Mouse (Mus musculus) testis, postnatal 14 days (tissue): ENCODE measurements around the gene Arl4a.

Source experiments
- DNase-seq: peaks from one replicate; pipeline ENCODE4 v3.0.0; 2021; ENCODE audit warnings: low spot score

Arl4a gene

DNA sequence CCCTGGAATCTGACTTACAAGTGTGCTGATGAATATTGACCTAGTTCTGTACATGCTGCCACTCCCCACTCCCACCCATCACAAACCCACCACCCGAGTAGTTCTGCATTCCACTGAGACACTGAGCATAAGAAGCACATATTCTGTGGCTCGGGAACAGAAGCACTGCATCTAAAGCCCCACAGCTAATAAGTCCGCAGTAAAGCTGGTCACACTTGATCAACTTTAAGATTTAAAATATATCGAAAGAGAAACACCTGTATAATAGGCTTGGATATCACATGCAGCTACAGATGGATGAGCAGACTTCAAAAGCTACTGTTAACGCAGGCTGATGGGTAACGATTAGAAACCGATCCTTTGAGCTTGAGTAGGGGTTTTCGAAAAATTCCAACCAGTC is 78.7 kb downstream of the Arl4a start:
- DNase-seq, result no peak

DNA sequence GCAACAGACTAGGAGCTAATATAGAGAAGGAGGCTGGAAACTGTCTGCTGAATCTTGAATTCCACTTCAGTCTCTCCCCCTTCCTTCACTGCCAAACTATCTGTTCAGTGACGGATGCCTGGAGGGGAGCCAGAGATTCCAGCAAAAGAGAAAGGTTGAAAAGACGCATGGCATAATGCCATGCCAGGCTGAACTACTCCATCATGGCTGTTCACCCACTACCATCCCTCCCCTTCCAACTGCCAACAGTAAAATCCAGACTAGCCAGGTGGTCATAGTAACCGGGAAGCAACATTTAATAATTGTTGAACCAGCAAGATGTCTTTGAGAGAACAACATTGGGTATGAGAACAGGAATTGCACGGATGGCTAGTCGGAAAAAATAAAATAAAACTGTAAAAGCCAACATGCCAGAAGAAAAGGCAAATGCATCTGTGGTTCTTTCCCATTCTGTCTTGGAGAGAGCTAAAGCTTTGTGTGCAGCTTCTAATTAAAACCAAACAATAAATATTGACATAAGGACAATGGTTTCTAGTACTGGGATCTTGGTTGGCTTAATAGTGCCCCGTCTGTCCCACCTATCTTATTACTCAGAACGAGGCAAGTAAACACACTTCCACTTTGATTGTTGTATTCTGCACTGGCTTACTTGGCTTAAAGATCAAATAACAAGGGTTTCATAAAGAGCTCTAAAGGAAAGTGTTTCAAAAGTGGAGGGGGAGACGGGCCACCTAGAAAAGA is 79.7 kb downstream of the Arl4a start:
- no peak for DNase-seq

DNA sequence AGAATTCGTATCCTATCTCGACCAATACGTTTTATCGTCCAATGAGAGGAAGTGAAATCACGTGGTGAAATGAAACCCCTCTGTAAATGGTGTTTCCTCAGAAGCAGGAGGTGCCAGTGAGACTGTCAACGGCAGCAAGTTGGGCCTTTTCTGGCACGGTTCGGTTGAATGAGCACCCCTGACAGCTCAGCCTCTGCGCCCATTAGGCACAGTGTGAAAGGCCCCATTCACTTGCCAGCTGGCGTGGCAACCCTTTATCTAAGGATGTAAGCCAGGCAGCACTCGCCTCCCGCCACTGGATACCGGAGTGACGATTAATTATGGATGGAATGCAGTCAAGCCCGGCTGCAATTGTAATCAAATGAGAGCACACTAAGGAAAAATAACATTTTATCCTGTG is 81.4 kb downstream of the Arl4a start:
- DNase-seq, result peak; percentile 15
